Comparison of ENCODE assay signal across 8 mouse cellular contexts in the genomic region with DNA sequence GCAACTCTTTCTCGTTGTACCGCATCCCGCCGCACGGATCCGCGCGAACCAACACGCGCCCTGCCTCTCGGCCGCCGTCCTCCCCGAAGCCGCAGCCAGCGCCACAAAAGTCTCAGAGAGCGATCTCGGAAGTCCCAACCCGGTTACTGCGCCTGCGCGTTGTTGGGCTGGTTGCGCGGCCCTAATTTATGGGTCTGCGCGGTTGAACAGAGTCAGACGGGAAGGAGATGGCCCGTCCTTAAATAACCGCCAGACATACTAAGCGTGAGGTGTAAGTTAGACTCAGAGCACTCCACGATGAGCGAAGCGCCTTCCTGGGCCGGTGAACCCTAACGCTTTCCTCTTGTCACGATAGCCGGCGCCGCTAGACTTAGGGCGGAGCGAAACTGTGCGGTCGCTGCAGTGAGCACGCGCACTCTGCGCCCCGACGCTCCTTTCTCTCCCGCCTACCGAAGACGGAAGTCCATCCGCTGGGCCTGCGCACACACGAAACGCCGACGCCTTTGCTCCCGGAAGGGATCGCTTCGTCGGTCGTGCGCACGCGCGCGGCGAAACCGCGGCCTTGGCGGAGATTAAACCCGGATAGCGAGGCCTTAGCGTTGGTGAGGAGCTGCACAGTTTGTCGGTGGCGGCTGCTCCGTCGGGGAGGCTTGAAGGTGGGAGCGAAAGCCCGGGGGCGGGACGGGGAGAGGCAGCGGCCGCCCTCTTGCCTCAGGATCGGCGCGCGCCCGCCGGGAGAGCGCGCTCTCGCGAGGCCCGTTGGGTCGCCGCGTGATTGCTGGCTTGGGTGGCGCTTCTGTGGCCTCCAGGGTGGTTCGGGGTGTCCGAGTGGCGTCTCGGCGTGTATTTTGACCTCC. TPM values are rescaled to one million over a fixed set of nuclear protein-coding genes. Genes with fewer than 3 reads are reported as not detected.
DNase-seq lines count a peak whose midpoint lies in the region; ATAC-seq and TF ChIP-seq lines count a peak whose summit lies in the region.

A gene (plus strand): TSS at position 49 of the 857 bp plus-strand sequence.
A gene (minus strand): TSS at position 477 of the 857 bp plus-strand sequence.

- peak; percentile 33; the same call in 1 of the 2 replicates for TF ChIP-seq EP300 in lung, postnatal 0 days (IDR thresholded peaks at IDR 0.05)

- peaks cover 71% of the 10 kb centered on the region for H3K36me3 ChIP-seq in hindbrain, embryonic 10.5 days
- 0 out of 2 replicates have a peak, but pooled peaks cover 11% of the 10 kb centered on the region for H3K36me3 ChIP-seq in lung, postnatal 0 days (ENCODE audit: insufficient read depth, low read length)

- ATAC-seq in frontal cortex, adult (ENCODE audit: low TSS enrichment): peak; percentile 87
- peak; percentile 96 for ATAC-seq in lung, postnatal 0 days

- peak within 1 kb of the TSS; percentile 85 for H3K4me2 ChIP-seq in lung, postnatal 0 days (replicated peaks; ENCODE audit: low read depth, low read length)

- TF ChIP-seq CTCF in lung, postnatal 0 days (IDR thresholded peaks at IDR 0.05): no peak

- peak within 1 kb of the TSS; percentile 98 for H3K9ac ChIP-seq in lung, postnatal 0 days (replicated peaks; ENCODE audit: low read depth)

- H3K9me3 ChIP-seq in hindbrain, embryonic 10.5 days: no peaks in the 10 kb centered on the region
- H3K9me3 ChIP-seq in lung, postnatal 0 days (ENCODE audit: low read length): no peaks in the 10 kb centered on the region

- peak within 1 kb of the TSS; percentile 97 for H3K27ac ChIP-seq in hindbrain, embryonic 10.5 days
- peak within 1 kb of the TSS; percentile 94 for H3K27ac ChIP-seq in lung, postnatal 0 days (ENCODE audit: low read length)

- DNase-seq in MN1 (ENCODE audit: low spot score): peak; percentile 98
- peak; percentile 95 for DNase-seq in cerebellum, adult 9-10 months
- peak; percentile 95 for DNase-seq in hindbrain, embryonic 10.5 days (ENCODE audit: low spot score)
- peak; percentile 97 for DNase-seq in layer of hippocampus, adult 9-11 months
- DNase-seq in lung, postnatal 0 days (ENCODE audit: low spot score): peak; percentile 99
- peak; percentile 89 for DNase-seq in ovary, postnatal 14 days (ENCODE audit: low spot score)
- DNase-seq in thymus, postnatal 14 days: peak; percentile 96

- peak within 1 kb of the TSS; percentile 95 for H3K4me3 ChIP-seq in hindbrain, embryonic 10.5 days
- peak within 1 kb of the TSS; percentile 84 for H3K4me3 ChIP-seq in lung, postnatal 0 days (ENCODE audit: low read depth, low read length)

- H3K27me3 ChIP-seq in hindbrain, embryonic 10.5 days (ENCODE audit: insufficient read depth, poor library complexity, severe bottlenecking): no peaks in the 10 kb centered on the region
- no peaks in the 10 kb centered on the region for H3K27me3 ChIP-seq in lung, postnatal 0 days (replicated peaks; ENCODE audit: insufficient read depth, low read length)

- WGBS in hindbrain, embryonic 10.5 days: under 1% methylated on average over 104 of the region's 104 CpGs
- 1% methylated on average over 91 of the region's 104 CpGs for WGBS in lung, postnatal 0 days

- peaks cover 51% of the 10 kb centered on the region for H3K4me1 ChIP-seq in hindbrain, embryonic 10.5 days (replicated peaks)
- peaks cover 16% of the 10 kb centered on the region for H3K4me1 ChIP-seq in lung, postnatal 0 days (ENCODE audit: insufficient read depth, low read depth, low read length)

RNA-seq across cellular contexts. Expression of the first gene that starts in this region (rescaled TPM):
- polyA plus RNA-seq in hindbrain, embryonic 10.5 days (2016; fragmentation: Nextera tagmentation; extraction: Ambion mirVana): 109 and 119 TPM in 2 replicates
- polyA plus RNA-seq in lung, postnatal 0 days (2015; fragmentation: Nextera tagmentation; extraction: Ambion mirVana): 27.0 and 29.4 TPM in 2 replicates

RNA-seq across cellular contexts. Expression of the second gene that starts in this region (rescaled TPM):
- polyA plus RNA-seq in hindbrain, embryonic 10.5 days (2016; fragmentation: Nextera tagmentation; extraction: Ambion mirVana): 189 and 192 TPM in 2 replicates
- polyA plus RNA-seq in lung, postnatal 0 days (2015; fragmentation: Nextera tagmentation; extraction: Ambion mirVana): 59.9 and 69.1 TPM in 2 replicates

Comparison
In these comparisons a context has a peak if more than half of its experiments do, and no peak if none do; other contexts are left out.
1. Peak in every context shown above with its lines: DNase-seq, ATAC-seq, H3K4me3 ChIP-seq and H3K27ac ChIP-seq.